Mouse (Mus musculus) skeletal muscle tissue, adult 2 months (tissue): ENCODE measurements around the gene Fam214b.

Experiments
- DNase-seq: peaks from one replicate; pipeline ENCODE4 v3.0.0-alpha.2; 2012; ENCODE audit warnings: low read depth, low spot score

Fam214b gene

DNA sequence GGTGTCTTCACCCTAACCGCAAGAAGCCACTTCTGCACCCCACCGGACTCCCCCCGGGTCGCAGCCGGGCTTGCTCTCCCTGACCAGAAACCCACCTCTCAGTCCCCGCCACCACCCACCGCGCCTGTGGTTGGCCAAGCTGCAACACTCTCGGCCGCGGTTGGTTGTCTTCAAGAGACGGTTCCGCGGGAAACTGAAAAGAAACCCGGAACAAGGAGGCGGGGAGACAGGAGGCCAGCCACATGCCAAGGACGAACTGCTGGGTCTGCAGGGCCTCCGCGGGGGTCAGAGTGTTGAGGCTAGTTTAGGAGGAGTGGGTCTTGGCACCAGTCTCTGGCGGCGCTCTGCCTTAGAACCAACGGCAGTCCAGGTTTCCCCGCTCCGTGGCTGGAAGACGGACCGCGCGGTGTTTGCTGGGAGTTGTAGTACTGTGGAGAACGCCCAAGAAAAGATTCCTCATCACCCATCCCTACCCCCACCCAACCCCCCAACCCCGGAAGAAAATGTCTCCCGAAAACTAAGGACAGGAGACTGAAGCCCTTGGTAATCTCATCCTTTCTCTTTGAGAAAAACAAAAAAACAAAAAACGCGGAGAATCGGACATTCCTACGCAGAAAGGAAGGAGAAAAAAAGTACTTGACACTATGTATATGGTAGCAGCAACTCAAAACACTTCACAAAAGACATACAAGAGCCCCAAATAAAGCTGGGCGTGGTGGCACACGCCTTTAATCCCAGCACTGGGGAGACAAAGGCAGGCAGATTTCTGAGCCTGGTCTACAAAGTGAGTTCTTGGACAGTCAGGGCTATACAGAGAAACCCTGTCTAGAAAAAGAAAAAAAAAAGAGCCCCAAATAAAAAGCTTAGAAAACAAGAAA is 35.6 kb downstream of the Fam214b start, which contains the start of gene Fancg:
Gene Fancg (minus strand): TSS at position 346 of the 878 bp plus-strand sequence.
- peak; percentile 44 for DNase-seq

DNA sequence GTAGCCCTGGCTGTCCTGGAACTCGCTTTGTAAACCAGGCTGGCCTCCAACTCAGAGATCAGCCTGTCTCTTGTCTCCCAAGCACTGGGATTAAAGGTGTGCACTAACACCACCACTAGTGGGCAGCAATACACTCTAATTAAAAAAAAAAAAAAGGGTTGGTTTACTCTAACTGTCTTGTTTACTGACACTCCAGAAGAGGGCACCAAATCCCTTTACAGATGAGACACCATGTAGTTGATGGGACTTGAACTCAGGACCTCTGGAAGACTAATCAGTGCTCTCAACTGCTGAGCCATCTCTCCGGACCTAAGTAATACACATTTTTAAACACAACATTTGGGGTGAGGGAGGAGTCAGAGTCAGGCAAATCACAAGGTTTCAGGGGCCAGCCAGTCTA is 40.3 kb downstream of the Fam214b start:
- peak; percentile 38 for DNase-seq

DNA sequence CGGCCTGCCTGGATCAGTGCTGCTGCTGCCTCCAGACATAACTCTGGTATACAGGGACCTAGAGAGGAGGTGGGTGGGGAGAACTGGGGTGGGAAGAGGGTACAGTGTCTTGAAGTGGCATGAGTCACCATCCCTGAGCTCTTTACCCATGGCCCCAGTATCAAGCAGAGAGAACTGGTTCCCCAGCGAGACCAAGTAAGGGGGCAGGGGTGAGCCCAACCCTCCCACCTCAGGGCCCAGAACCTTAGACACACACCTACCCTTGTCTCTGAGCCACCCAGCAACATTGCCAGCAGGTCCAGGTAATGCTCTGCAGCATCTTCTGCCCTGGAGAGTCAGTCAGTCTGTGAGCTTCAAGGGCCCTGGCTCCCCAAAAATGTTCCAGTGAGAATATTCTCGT is 41.1 kb downstream of the Fam214b start:
- no peak for DNase-seq

DNA sequence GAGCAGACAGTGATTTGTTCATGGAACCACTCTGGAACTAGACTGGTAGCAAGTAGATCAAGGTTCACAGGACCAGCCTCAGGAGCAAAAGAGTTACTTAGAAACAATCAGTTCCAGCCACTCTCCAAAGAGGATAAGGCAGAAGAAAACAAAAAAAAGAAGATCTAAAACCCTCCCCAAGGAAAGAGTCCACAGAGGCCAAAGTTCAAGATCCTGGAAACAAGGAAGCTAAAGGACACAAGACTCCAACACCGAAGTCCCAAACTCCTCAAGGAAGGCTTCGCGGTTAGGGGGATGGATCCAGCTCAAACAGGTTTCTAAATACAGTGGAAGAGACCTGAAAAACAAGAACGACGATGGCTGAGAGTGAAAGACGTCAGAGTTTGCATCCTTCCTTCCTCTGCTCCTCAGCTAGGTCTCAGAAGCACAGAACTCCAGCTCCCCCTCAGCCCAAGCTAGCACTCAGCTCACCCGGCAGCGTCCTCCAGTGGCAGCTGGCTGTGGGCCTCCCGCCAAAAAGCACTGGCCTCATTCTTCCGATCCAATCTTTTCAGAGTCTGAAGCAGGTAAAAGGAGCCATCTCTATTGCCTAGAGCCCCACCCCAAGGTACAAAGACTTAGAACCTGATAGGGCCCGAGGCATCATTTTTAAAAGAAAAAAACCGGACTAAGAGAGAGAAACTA is 43.1 kb downstream of the Fam214b start:
- DNase-seq = no peak

DNA sequence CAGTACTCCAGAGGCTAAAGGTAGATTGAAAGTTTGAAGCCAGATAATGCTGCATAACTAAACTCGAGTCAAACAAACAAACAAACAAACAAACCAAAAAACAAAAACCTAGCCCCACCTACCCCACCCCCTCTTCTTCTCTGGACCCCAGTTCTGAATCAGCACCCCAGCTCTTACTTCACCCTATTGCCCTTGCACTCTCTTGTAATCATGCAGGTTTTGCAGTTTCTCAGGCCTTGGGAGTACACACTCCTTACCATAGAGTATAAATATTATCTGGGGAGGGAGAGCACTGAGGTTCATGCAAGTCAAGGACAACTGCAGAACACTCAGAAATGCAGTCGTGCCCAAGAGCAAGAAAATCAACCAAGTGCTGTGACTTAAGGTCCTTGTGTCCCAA is 44.7 kb downstream of the Fam214b start:
- DNase-seq = no peak

DNA sequence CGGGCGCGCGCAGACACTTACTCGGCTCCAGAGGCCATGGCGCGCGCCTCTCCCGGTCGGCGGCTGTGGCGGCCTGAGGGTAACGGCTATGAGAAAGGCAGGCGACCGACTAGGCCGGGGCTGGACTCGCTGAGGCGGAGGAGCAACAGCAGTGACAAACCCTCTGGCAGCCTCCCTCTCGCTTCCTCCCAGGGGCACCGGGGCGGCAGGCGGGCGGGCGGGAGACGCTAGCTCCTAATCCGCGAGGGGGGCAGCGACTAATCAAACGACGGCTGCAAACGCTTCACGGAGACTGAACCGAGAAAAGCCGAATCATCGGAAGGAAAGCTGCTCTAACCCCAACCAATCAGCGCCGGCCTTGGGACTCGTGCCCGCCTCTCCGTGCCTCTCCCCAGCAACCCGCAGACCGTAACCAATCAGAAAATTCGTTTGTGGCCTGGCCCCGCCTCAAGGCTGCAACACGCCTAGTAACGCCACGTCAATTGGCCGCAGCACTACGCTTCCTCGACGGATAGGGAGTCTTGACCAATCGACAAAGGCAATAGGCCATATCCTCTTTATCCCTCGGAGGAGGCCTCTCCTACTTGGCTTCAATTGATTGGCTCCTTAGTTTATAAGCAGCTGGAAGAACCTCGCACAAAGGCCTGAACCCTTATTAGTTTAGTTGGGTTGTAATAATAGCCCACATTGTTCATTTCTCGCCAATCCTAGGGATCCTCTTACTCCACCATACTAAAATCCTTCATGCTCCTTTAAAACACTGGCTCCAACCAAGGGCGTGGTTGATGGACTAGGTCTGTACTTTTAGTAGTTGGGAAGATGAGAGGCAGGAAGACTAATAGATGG is 45.7 kb downstream of the Fam214b start, which contains the start of gene Vcp:
Gene Vcp (minus strand): TSS at position 367 of the 846 bp plus-strand sequence.
- DNase-seq = peak; percentile 99

DNA sequence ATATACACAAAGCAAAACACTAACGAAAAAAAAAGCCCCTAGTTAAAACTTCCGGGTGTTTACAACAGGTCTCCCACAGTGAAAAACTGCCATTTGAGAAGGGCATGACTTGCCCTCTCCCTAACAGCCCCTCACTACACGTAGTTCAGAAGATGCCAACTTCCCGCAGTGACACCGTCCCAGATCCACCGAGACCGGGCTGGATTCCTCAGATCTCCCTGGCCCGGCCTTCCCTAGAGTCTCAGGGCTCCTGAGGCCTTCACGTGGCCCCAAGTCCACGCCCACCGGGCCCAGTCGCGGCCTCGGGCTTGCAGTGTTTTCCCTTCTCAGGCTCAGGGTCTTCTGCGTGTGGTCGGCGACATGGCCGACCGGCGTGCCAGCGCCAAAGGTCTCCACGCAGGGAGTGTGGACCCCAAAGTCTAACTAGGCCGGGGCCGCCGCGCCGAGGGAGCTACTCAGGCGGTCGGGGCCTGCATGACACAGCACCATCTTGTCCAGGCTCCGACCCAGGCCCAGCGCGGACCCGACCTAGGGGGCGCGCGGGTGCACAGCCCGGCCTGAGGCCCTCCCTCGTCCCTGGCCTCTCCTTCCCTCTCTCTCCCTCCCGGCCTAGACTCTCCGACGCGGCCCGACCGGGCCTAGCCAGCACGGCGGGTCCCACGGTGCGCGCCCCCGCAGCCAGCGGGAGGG is 46.4 kb downstream of the Fam214b start:
- DNase-seq = peak; percentile 77

DNA sequence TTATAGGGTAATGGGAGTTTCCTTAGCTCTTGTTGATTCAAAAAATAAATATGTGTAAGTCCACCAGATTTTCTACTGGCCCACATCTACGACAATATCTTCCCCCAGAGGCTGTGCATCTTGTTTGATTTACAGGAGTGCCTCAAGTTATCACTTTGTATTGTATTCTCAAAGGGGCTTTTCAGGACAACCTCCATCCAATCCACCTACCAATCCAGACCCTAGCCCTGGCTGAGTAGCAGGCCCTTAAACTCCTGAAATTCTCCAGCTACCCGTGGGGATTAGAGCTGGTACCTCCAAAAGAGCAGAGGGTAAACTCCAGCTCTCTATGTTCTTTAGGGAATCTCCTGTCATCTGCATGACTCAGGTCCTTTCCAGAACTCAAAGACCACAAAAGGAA is 48.0 kb downstream of the Fam214b start:
- DNase-seq = no peak

DNA sequence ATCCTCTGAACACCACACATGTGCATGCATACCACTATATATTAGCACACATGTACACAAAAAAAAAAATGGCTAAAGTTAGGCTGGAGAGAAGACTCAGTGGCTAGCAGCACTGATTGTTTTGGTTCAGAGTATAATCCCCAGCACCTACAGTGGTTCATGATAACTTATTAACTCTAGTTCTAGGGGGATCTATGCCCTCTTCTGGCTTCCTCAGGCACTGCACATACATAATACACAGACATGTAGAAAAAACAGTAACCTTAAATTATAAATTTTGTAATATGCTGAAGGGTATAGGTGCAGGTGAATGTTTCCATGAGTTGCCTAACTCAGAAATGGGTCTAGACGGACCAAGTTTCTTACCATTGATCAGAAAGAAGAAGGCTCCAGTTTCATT is 57.7 kb downstream of the Fam214b start:
- DNase-seq = no peak
